Mouse (Mus musculus) midbrain, embryonic 14.5 days (tissue): ENCODE results near the gene Prkca. TPM values are rescaled to one million over a fixed set of nuclear protein-coding genes. Genes with fewer than 3 reads are reported as not detected.

Source experiments
- ATAC-seq: fragments of 200-750 bp; cut with Nextera tagmentation; 2 replicates; pipeline ENCODE4 v1.8.0; 2017; ENCODE audit warnings: moderate number of reproducible peaks, moderate library complexity; ENCODE audit not compliant: low FRiP score, low TSS enrichment
- DNase-seq: peaks from one replicate; pipeline ENCODE4 v3.0.0-alpha.2; 2015
- H3K27ac ChIP-seq: fragments of 300-500 bp; sonication (generic); replicated peaks from 2 replicates; pipeline ENCODE4 v1.5.1; 2014; ENCODE audit warnings: mild to moderate bottlenecking, low read depth, low read length, moderate library complexity
- H3K27me3 ChIP-seq: fragments of 300-500 bp; sonication (generic); 2 replicates; pipeline ENCODE4 v1.6.1; 2014; ENCODE audit warnings: low read length, control low read depth, mixed read lengths; ENCODE audit not compliant: control insufficient read depth, insufficient read depth
- H3K36me3 ChIP-seq: fragments of 300-500 bp; sonication (generic); 2 replicates; pipeline ENCODE4 v1.6.1; 2014; ENCODE audit warnings: low read length, control low read depth; ENCODE audit not compliant: control insufficient read depth, insufficient read depth
- H3K4me1 ChIP-seq: fragments of 300-500 bp; sonication (generic); 2 replicates; pipeline ENCODE4 v1.6.1; 2014; ENCODE audit warnings: mild to moderate bottlenecking, antibody characterized with exemption, low read length, control low read depth; ENCODE audit not compliant: control insufficient read depth, insufficient read depth
- H3K4me2 ChIP-seq: fragments of 300-500 bp; sonication (generic); 2 replicates; pipeline ENCODE4 v1.6.1; 2014; ENCODE audit warnings: mild to moderate bottlenecking, low read length, moderate library complexity
- H3K4me3 ChIP-seq: fragments of 300-500 bp; sonication (generic); replicated peaks from 2 replicates; pipeline ENCODE4 v1.5.1; 2014; ENCODE audit warnings: low read depth, low read length
- H3K9ac ChIP-seq: fragments of 300-500 bp; sonication (generic); replicated peaks from 2 replicates; pipeline ENCODE4 v1.6.1; 2014; ENCODE audit warnings: mild to moderate bottlenecking, low read length, moderate library complexity
- H3K9me3 ChIP-seq: fragments of 300-500 bp; sonication (generic); 2 replicates; pipeline ENCODE4 v1.6.1; 2016; ENCODE audit warnings: low read length, control low read depth, mixed read lengths; ENCODE audit not compliant: control insufficient read depth
- WGBS: fragments of 180-500 bp; shearing (Covaris S2); extraction: QIAGEN DNeasy Blood & Tissue Kit; methylation state at CpG from one replicate; pipeline ENCODE4 v1.1.7; 2014; 5-methylcytosine and 5-hydroxymethylcytosine counted together
- polyA plus RNA-seq: library from polyadenylated mRNA; unstranded; fragments of >200 nt; fragmentation: Nextera tagmentation; extraction: Ambion mirVana; gene quantifications from 2 replicates; pipeline ENCODE4 v1.2.1, GENCODE M21; 2014

The Prkca gene
- polyA plus RNA-seq, 1 experiment from 2014 or later: 7.6 TPM

- Histone ChIP-seq H3K9ac (no peak overlapping the region), H3K27ac (no peak overlapping the region), H3K4me3 (no peak overlapping the region), H3K9me3 (no peaks in the 10 kb centered on the region), H3K4me2 (no peak overlapping the region), H3K27me3 (no peaks in the 10 kb centered on the region), H3K4me1 (peaks cover 4% of the 10 kb centered on the region; the same call in 1 of the 2 replicates), H3K36me3 (no peaks in the 10 kb centered on the region)
- DNase-seq (no peak), ATAC-seq (no peak)
- 90% methylated on average over 2 of the region's 2 CpGs for WGBS
These were observed 302.9 kb downstream of the Prkca start for GRCm38 (mm10) chr11:108040823-108041222.

DNA sequence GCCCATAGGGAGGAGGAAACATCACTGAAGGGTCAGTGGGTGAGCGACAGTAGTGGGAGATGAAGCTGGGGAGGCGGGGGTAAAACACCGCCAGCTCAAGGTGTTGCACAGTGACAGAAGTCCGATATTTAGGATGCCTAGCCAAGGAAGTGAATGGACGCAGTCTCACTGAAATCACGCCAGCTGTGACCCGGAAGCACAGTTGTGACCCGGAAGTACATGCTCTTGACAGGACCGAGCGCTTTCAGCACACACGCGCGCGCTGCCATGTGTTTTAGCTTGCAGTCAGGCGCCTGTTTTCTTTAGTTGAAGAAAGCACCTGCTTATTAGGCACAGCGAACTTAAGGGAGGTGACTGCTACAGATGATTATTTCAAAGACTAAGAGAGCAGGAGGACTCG is 304.0 kb downstream of the Prkca start:
- WGBS: 96% methylated on average over 17 of the region's 17 CpGs

DNA sequence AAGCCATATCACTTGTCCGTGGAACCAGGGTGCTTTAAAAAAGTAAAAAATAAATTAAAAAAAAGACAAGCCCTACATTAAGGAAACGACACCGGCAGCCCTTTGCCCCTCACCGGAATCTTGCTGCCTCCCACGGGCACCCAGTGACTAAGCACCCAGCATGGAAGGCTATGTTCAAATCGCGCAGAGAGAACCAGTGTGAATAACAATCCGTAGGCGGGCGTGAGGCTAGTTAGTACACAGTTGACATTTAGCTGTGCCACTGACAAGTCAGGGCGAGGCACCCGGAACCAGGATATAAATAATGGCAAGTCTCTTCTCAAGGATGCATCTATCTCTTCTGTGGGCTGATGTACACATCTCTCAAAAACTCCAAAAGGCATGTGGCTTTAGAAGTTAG is 304.7 kb downstream of the Prkca start:
- no peaks in the 10 kb centered on the region for H3K27me3 ChIP-seq
- 91% methylated on average over 12 of the region's 12 CpGs for WGBS
- H3K9ac ChIP-seq: no peak overlapping the region
- ATAC-seq (no peak), DNase-seq (no peak)
- no peak overlapping the region for H3K4me3 ChIP-seq
- H3K9me3 ChIP-seq: no peaks in the 10 kb centered on the region
- peaks cover 4% of the 10 kb centered on the region; the same call in 1 of the 2 replicates for H3K4me1 ChIP-seq
- H3K4me2 ChIP-seq: no peak overlapping the region
- H3K36me3 ChIP-seq: no peaks in the 10 kb centered on the region
- H3K27ac ChIP-seq: no peak overlapping the region

More for the DNA sequence above, 304.0 kb downstream of the Prkca start:
- DNase-seq (no peak), ATAC-seq (no peak)
- no peaks in the 10 kb centered on the region for H3K36me3 ChIP-seq
- H3K9ac ChIP-seq: no peak overlapping the region
- no peak overlapping the region for H3K4me2 ChIP-seq
- no peak overlapping the region for H3K4me3 ChIP-seq
- H3K27ac ChIP-seq: no peak overlapping the region
- H3K4me1 ChIP-seq: peaks cover 4% of the 10 kb centered on the region; the same call in 1 of the 2 replicates
- H3K27me3 ChIP-seq: no peaks in the 10 kb centered on the region
- no peaks in the 10 kb centered on the region for H3K9me3 ChIP-seq

DNA sequence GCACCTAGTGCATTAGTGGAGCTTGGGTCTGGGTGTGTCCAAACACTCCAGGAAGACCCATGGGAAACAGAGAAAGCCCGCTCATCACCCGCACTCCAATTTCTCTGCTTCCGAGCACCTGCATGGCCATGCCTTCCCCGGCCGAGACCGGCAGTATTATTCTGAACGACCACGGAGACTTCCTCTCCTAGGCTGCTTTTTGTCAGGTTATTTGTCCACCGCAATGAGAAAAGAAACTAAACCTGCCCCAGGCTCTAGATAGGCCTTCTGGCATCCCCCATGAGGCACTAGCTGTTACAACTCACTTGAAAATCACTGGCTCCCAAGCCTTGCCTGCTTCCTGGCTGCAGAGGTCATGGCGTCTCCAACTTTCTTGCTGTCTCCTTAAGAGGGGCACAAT is 307.4 kb downstream of the Prkca start:
- Histone ChIP-seq H3K27me3 (no peaks in the 10 kb centered on the region), H3K4me3 (no peak overlapping the region), H3K9ac (no peak overlapping the region), H3K27ac (no peak overlapping the region), H3K36me3 (no peaks in the 10 kb centered on the region), H3K4me2 (no peak overlapping the region), H3K9me3 (no peaks in the 10 kb centered on the region), H3K4me1 (peaks cover 4% of the 10 kb centered on the region; the same call in 1 of the 2 replicates)
- WGBS: 94% methylated on average over 10 of the region's 10 CpGs
- ATAC-seq (no peak), DNase-seq (no peak)

DNA sequence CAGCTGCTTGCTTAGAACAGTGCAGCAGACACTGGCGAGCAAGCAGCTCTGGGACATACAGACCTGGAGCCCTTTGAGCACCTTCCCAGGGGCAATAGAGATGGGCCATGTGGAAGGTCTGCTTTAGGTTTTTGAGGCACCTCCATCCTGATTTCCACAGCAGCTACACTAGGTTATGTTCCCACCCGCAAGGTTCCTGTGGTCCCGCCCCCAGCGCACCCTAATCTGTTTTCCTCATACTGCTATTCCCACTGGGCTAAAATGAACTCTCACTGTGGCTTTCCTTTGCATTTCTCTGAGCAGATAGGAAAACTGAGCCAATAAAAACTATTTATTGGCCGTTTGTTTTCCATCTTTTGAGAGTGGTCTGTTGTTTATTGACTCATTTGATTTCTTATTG is 308.0 kb downstream of the Prkca start:
- Histone ChIP-seq H3K4me2 (no peak overlapping the region), H3K9ac (no peak overlapping the region), H3K27me3 (no peaks in the 10 kb centered on the region), H3K9me3 (no peaks in the 10 kb centered on the region), H3K36me3 (no peaks in the 10 kb centered on the region), H3K27ac (no peak overlapping the region), H3K4me1 (peaks cover 4% of the 10 kb centered on the region; the same call in 1 of the 2 replicates), H3K4me3 (no peak overlapping the region)
- ATAC-seq (no peak), DNase-seq (no peak)
- 88% methylated on average over 5 of the region's 5 CpGs for WGBS

DNA sequence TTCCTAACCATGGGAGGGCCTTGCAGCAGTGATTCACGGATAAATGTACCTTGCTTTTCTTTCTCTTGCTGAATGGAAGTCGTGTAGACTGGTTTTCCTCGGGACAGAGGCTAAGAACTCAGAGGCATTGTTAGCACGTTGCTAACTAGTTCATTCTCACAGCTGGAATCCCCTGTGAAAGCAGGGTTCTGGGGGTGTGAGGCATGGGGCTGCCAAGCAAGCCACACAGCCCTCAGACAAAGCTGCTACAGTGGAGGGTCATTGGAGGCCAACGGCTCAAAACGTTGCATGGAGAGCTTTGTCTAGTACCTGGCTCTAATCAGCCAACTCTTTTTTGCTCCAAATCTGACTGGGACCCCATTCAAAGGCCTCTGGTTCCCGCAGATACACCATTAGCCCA is 309.4 kb downstream of the Prkca start:
- WGBS: 6% methylated on average over 7 of the region's 7 CpGs
- H3K9me3 ChIP-seq: no peaks in the 10 kb centered on the region
- no peak for ATAC-seq
- no peaks in the 10 kb centered on the region for H3K36me3 ChIP-seq
- no peak overlapping the region for H3K4me2 ChIP-seq
- no peak overlapping the region for H3K27ac ChIP-seq
- no peaks in the 10 kb centered on the region for H3K27me3 ChIP-seq
- no peak for DNase-seq
- H3K9ac ChIP-seq: no peak overlapping the region
- peaks cover 4% of the 10 kb centered on the region; the same call in 1 of the 2 replicates for H3K4me1 ChIP-seq
- H3K4me3 ChIP-seq: no peak overlapping the region

- no peaks in the 10 kb centered on the region for H3K4me1 ChIP-seq
- H3K27me3 ChIP-seq: no peaks in the 10 kb centered on the region
- no peak overlapping the region for H3K9ac ChIP-seq
- H3K4me3 ChIP-seq: no peak overlapping the region
- H3K4me2 ChIP-seq: no peak overlapping the region
- H3K27ac ChIP-seq: no peak overlapping the region
- ATAC-seq (no peak), DNase-seq (no peak)
- no peaks in the 10 kb centered on the region for H3K9me3 ChIP-seq
- no peaks in the 10 kb centered on the region for H3K36me3 ChIP-seq
- 72% methylated on average over 10 of the region's 10 CpGs for WGBS
These were observed 311.2 kb downstream of the Prkca start for GRCm38 (mm10) chr11:108032568-108032967.

- no peak for ATAC-seq
- Histone ChIP-seq H3K9ac (no peak overlapping the region), H3K27ac (no peak overlapping the region), H3K4me1 (no peaks in the 10 kb centered on the region), H3K27me3 (no peaks in the 10 kb centered on the region), H3K9me3 (no peaks in the 10 kb centered on the region), H3K4me3 (no peak overlapping the region), H3K4me2 (no peak overlapping the region), H3K36me3 (no peaks in the 10 kb centered on the region)
- WGBS: 50% methylated on average over 10 of the region's 10 CpGs
- peak; percentile 82 for DNase-seq
These were observed 312.6 kb downstream of the Prkca start for GRCm38 (mm10) chr11:108030956-108031604.

DNA sequence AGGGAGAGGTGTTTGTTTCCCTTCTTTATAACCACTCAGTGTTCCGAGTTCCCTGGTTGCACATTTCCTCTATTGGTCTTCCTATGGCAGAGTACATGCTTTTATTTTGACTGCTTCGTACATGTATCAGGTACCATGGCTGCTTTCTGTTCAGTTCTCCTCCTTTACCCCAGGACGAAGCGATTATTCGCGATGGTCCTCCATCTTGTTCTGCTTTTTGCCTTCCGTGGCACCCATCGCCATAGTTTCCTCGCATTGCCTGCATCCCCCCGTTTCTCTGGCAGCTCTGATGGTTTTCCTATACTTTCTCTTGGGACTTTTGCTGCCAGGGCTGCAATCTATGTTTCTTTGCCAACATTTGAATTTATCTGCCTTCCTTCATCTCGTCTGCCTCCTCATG is 314.4 kb downstream of the Prkca start:
- DNase-seq (no peak), ATAC-seq (no peak)
- H3K4me1 ChIP-seq: no peaks in the 10 kb centered on the region
- no peaks in the 10 kb centered on the region for H3K36me3 ChIP-seq
- H3K27ac ChIP-seq: no peak overlapping the region
- no peak overlapping the region for H3K4me3 ChIP-seq
- H3K9ac ChIP-seq: no peak overlapping the region
- H3K4me2 ChIP-seq: no peak overlapping the region
- WGBS: 92% methylated on average over 11 of the region's 11 CpGs
- no peaks in the 10 kb centered on the region for H3K9me3 ChIP-seq
- no peaks in the 10 kb centered on the region for H3K27me3 ChIP-seq
